ENCODE assay signal across 8 mouse cellular contexts in genomic region chr10:34418204-34418756, GRCm38 (mm10). TPM values are rescaled to one million over a fixed set of nuclear protein-coding genes. Genes with fewer than 3 reads are reported as not detected.
A peak's percentile ranks its signal among the peaks of the same experiment; 100 is the strongest.
DNase-seq lines count a peak whose midpoint lies in the region; ATAC-seq and TF ChIP-seq lines count a peak whose summit lies in the region.

TSS of gene Nt5dc1 (minus strand) at chr10:34418552.

- no peaks in the 10 kb centered on the region for H3K27me3 ChIP-seq in embryonic facial prominence, embryonic 14.5 days (replicated peaks; ENCODE audit: control insufficient read depth, insufficient read depth, low read length)
- no peaks in the 10 kb centered on the region for H3K27me3 ChIP-seq in heart, adult 2 months (ENCODE audit: control insufficient read depth, insufficient read depth, low read length)
- H3K27me3 ChIP-seq in limb, embryonic 13.5 days: no peaks in the 10 kb centered on the region
- no peaks in the 10 kb centered on the region for H3K27me3 ChIP-seq in midbrain, embryonic 16.5 days (ENCODE audit: control insufficient read depth, insufficient read depth, low read depth, low read length)

- ATAC-seq in embryonic facial prominence, embryonic 14.5 days (ENCODE audit: low read depth): peak; percentile 99
- ATAC-seq in limb, embryonic 13.5 days (ENCODE audit: low FRiP score, low read depth): peak; percentile 99
- peak; percentile 98 for ATAC-seq in midbrain, embryonic 16.5 days

- no peaks in the 10 kb centered on the region for H3K36me3 ChIP-seq in embryonic facial prominence, embryonic 14.5 days (ENCODE audit: control insufficient read depth, insufficient read depth, low read length)
- H3K36me3 ChIP-seq in heart, adult 2 months (ENCODE audit: control insufficient read depth, insufficient read depth, low read length): peaks cover 7% of the 10 kb centered on the region
- H3K36me3 ChIP-seq in limb, embryonic 13.5 days: no peaks in the 10 kb centered on the region
- H3K36me3 ChIP-seq in midbrain, embryonic 16.5 days (ENCODE audit: control insufficient read depth, insufficient read depth, low read length): no peaks in the 10 kb centered on the region

- peaks cover 7% of the 10 kb centered on the region for H3K4me1 ChIP-seq in embryonic facial prominence, embryonic 14.5 days (ENCODE audit: control insufficient read depth, insufficient read depth, low read length)
- H3K4me1 ChIP-seq in heart, adult 2 months (ENCODE audit: control insufficient read depth, insufficient read depth, low read length): peaks cover 5% of the 10 kb centered on the region
- H3K4me1 ChIP-seq in limb, embryonic 13.5 days: peaks cover 21% of the 10 kb centered on the region
- no peaks in the 10 kb centered on the region for H3K4me1 ChIP-seq in midbrain, embryonic 16.5 days (ENCODE audit: control insufficient read depth, insufficient read depth, low read length)

- H3K4me2 ChIP-seq in embryonic facial prominence, embryonic 14.5 days (ENCODE audit: low read depth, low read length): peak within 1 kb of the TSS; percentile 66
- peak within 1 kb of the TSS; percentile 65 for H3K4me2 ChIP-seq in limb, embryonic 13.5 days (replicated peaks)
- H3K4me2 ChIP-seq in midbrain, embryonic 16.5 days (ENCODE audit: low read length): peak within 1 kb of the TSS; percentile 82

- TF ChIP-seq CTCF in heart, adult 2 months (IDR thresholded peaks at IDR 0.05): no peak

- peak within 1 kb of the TSS; percentile 85 for H3K4me3 ChIP-seq in embryonic facial prominence, embryonic 14.5 days (ENCODE audit: low read depth, low read length)
- peak within 1 kb of the TSS; percentile 85 for H3K4me3 ChIP-seq in heart, adult 2 months
- H3K4me3 ChIP-seq in limb, embryonic 13.5 days: peak within 1 kb of the TSS; percentile 78
- peak within 1 kb of the TSS; percentile 66 for H3K4me3 ChIP-seq in midbrain, embryonic 16.5 days (ENCODE audit: low read depth, low read length)

- peak; percentile 86 for TF ChIP-seq POLR2A in heart, adult 2 months (IDR thresholded peaks at IDR 0.05; ENCODE audit: insufficient read depth, low read depth, low read length)

- no peak for TF ChIP-seq EP300 in heart, adult 2 months (IDR thresholded peaks at IDR 0.05; ENCODE audit: insufficient read depth, low read depth, low read length)

- 0% methylated on average over 33 of the region's 49 CpGs for WGBS in embryonic facial prominence, embryonic 14.5 days
- under 1% methylated on average over 49 of the region's 49 CpGs for WGBS in heart, adult 2 months
- under 1% methylated on average over 49 of the region's 49 CpGs for WGBS in limb, embryonic 13.5 days
- under 1% methylated on average over 42 of the region's 49 CpGs for WGBS in midbrain, embryonic 16.5 days

- H3K79me2 ChIP-seq in heart, adult 2 months (replicated peaks; ENCODE audit: control insufficient read depth, insufficient read depth, low read length): no peaks in the 10 kb centered on the region

- no peaks in the 10 kb centered on the region for H3K9me3 ChIP-seq in embryonic facial prominence, embryonic 14.5 days (ENCODE audit: control insufficient read depth, low read length)
- no peaks in the 10 kb centered on the region for H3K9me3 ChIP-seq in limb, embryonic 13.5 days
- H3K9me3 ChIP-seq in midbrain, embryonic 16.5 days (replicated peaks; ENCODE audit: control insufficient read depth, low read length, poor library complexity, severe bottlenecking): no peaks in the 10 kb centered on the region

- peak within 1 kb of the TSS; percentile 82 for H3K27ac ChIP-seq in embryonic facial prominence, embryonic 14.5 days (replicated peaks; ENCODE audit: low read depth, low read length)
- peak within 1 kb of the TSS; percentile 91 for H3K27ac ChIP-seq in heart, adult 2 months
- peak within 1 kb of the TSS; percentile 74; the same call in 1 of the 2 replicates for H3K27ac ChIP-seq in limb, embryonic 13.5 days
- peak within 1 kb of the TSS; percentile 58 for H3K27ac ChIP-seq in midbrain, embryonic 16.5 days (ENCODE audit: low read length)

- intact Hi-C loops in heart, adult 2 months (cut with DNase I): loop anchor here (5.0 to 10.0 kb wide), 2 partner anchors 136 to 383 kb away; partner anchors contain the start of genes Trappc3l and Tspyl1

- peak within 1 kb of the TSS; percentile 89 for H3K9ac ChIP-seq in embryonic facial prominence, embryonic 14.5 days (ENCODE audit: low read depth, low read length)
- H3K9ac ChIP-seq in heart, adult 2 months (ENCODE audit: low read depth, low read length): peak within 1 kb of the TSS; percentile 97
- H3K9ac ChIP-seq in limb, embryonic 13.5 days: peak within 1 kb of the TSS; percentile 81
- peak within 1 kb of the TSS; percentile 69 for H3K9ac ChIP-seq in midbrain, embryonic 16.5 days (ENCODE audit: low read depth, low read length)

- peak; percentile 85 for DNase-seq in 3T3-L1 (ENCODE audit: low read depth, low spot score)
- peak; percentile 90 to 94 for DNase-seq in adrenal gland, postnatal 4 days (ENCODE audit: low spot score in 2 of 2)
- peak; percentile 97 for DNase-seq in embryonic facial prominence, embryonic 14.5 days (ENCODE audit: low spot score)
- peak; percentile 93 to 95 for DNase-seq in heart, adult 2 months
- DNase-seq in kidney, adult 8-10 months: peak; percentile 91 to 94
- DNase-seq in spleen, postnatal 10 days (ENCODE audit: low spot score in 2 of 2): peak; percentile 94 to 98

RNA-seq across cellular contexts. Expression of gene Nt5dc1, which starts in this region (rescaled TPM):
- 10 to 100 TPM; 20.6 to 22.4 TPM for total RNA-seq in adrenal gland, postnatal 4 days (2021)
- polyA plus RNA-seq in embryonic facial prominence, embryonic 14.5 days (2014; fragmentation: Nextera tagmentation; extraction: Ambion mirVana): 8.9 and 11.7 TPM in 2 replicates
- total RNA-seq in heart, adult 2 months (2021): 10 to 100 TPM in 1 of 2 experiments, 1 to 10 TPM in 1; 10.0 to 10.6 TPM
- 4.0 and 6.2 TPM in 2 replicates for polyA plus RNA-seq in heart, adult 2 months (2012; rRNA removed)
- polyA plus RNA-seq in limb, embryonic 13.5 days (2015; fragmentation: Nextera tagmentation; extraction: Ambion mirVana): 8.5 and 10.5 TPM in 2 replicates
- 1.7 and 1.8 TPM in 2 replicates for polyA plus RNA-seq in midbrain, embryonic 16.5 days (2015; fragmentation: Nextera tagmentation; extraction: Ambion mirVana)

Comparison
In these comparisons a context has a peak if more than half of its experiments do, and no peak if none do; other contexts are left out.
1. Peak in every context shown above with its lines: DNase-seq, ATAC-seq, H3K4me3 ChIP-seq and H3K27ac ChIP-seq.